In the genomic region with DNA sequence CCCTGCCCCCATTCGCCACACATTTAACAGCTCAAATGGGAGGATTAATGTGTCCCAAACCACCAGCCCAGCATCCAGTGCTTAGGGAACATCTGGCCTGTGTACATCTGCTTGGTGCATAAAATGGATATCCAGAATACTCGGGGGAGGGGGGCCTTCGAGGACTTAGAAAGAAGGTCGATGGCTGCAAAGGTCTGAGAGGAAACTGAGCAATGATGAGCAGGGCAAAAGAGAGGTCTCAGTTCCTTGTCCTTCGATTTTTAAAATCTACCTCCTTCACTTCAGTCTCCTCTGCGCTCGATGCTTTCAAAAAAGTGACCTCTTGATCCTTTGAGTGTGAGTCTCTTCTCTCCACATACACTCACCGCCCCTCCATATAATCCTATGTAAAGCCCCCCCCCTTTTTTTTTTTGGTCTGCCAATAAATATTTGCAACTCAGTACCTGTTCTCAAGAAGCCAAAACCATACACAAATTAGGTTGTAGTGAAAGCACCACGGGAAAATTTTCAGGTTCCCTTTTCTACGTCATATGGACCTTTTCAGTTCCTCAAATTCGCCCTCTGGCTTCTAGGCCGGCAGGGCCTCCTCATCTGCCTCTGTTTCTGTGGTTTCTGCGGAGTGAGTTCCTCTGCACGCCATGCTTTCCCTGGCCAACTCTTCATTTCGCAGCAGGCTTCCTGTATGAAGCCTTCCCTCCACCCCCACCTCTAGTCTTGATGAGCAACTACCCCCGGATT, we compare ENCODE assay signal across 8 mouse cellular contexts. TPM values are rescaled to one million over a fixed set of nuclear protein-coding genes. Genes with fewer than 3 reads are reported as not detected.
DNase-seq lines count a peak whose midpoint lies in the region; ATAC-seq and TF ChIP-seq lines count a peak whose summit lies in the region.

No protein-coding gene starts in this region.

- TF ChIP-seq CTCF in gastrocnemius, adult 2 months (IDR thresholded peaks at IDR 0.05) = no peak

- H3K27me3 ChIP-seq in hindbrain, embryonic 14.5 days (ENCODE audit: control insufficient read depth, insufficient read depth, low read length) = no peaks in the 10 kb centered on the region
- no peaks in the 10 kb centered on the region for H3K27me3 ChIP-seq in stomach, embryonic 14.5 days (ENCODE audit: control insufficient read depth, insufficient read depth, low read length)

- intact Hi-C loops in gastrocnemius, adult 2 months (cut with DNase I) = loop anchor here (5.0 kb wide), 1 partner anchor 69 kb away; the partner anchor contains the start of gene Klhdc3

- H3K4me3 ChIP-seq in gastrocnemius, adult 2 months = peak overlapping the region; percentile 87
- H3K4me3 ChIP-seq in hindbrain, embryonic 14.5 days (replicated peaks; ENCODE audit: low read length) = peak overlapping the region; percentile 62
- peak overlapping the region; percentile 65 for H3K4me3 ChIP-seq in stomach, embryonic 14.5 days (ENCODE audit: low read depth, low read length)

- 0 out of 2 replicates have a peak, but pooled peaks cover 14% of the 10 kb centered on the region for H3K36me3 ChIP-seq in hindbrain, embryonic 14.5 days (replicated peaks; ENCODE audit: control insufficient read depth, insufficient read depth)
- H3K36me3 ChIP-seq in stomach, embryonic 14.5 days (ENCODE audit: control insufficient read depth, insufficient read depth, low read length) = 0 out of 2 replicates have a peak, but pooled peaks cover 6% of the 10 kb centered on the region

- peaks cover 17% of the 10 kb centered on the region for H3K4me1 ChIP-seq in hindbrain, embryonic 14.5 days (replicated peaks; ENCODE audit: control insufficient read depth, insufficient read depth, low read length)
- no peaks in the 10 kb centered on the region for H3K4me1 ChIP-seq in stomach, embryonic 14.5 days (ENCODE audit: control insufficient read depth, insufficient read depth, low read length)

- 27% methylated on average over 16 of the region's 16 CpGs for WGBS in hindbrain, embryonic 14.5 days
- 17% methylated on average over 16 of the region's 16 CpGs for WGBS in stomach, embryonic 14.5 days

- peak overlapping the region; percentile 75 for H3K4me2 ChIP-seq in hindbrain, embryonic 14.5 days (replicated peaks)
- peak overlapping the region; percentile 56 for H3K4me2 ChIP-seq in stomach, embryonic 14.5 days (replicated peaks; ENCODE audit: low read depth, low read length)

- peak overlapping the region; percentile 91 for H3K27ac ChIP-seq in gastrocnemius, adult 2 months
- peak overlapping the region; percentile 81 for H3K27ac ChIP-seq in hindbrain, embryonic 14.5 days
- peak overlapping the region; percentile 88 for H3K27ac ChIP-seq in stomach, embryonic 14.5 days (ENCODE audit: low read length)

- H3K9ac ChIP-seq in hindbrain, embryonic 14.5 days = peak overlapping the region; percentile 74
- peak overlapping the region; percentile 22 for H3K9ac ChIP-seq in stomach, embryonic 14.5 days (replicated peaks; ENCODE audit: low read depth, low read length)

- H3K9me3 ChIP-seq in hindbrain, embryonic 14.5 days (ENCODE audit: control insufficient read depth, low read length) = no peaks in the 10 kb centered on the region
- H3K9me3 ChIP-seq in stomach, embryonic 14.5 days (ENCODE audit: control insufficient read depth, low read depth, low read length) = no peaks in the 10 kb centered on the region

- no peak; the same call in 1 of the 2 replicates for ATAC-seq in hindbrain, embryonic 14.5 days (ENCODE audit: low FRiP score)
- no peak; the same call in 1 of the 2 replicates for ATAC-seq in stomach, embryonic 14.5 days (ENCODE audit: insufficient number of reproducible peaks, insufficient read depth, low FRiP score, low read depth)

- DNase-seq in gastrocnemius, adult 2 months = no peak
- DNase-seq in gastrocnemius, postnatal 4 days (ENCODE audit: low spot score in 2 of 2) = no peak
- DNase-seq in 416B (ENCODE audit: low read depth) = peak; percentile 95
- peak; percentile 65 for DNase-seq in c-Kit-positive CD71-negative TER-119-negative erythroid progenitor cells, embryonic 14.5 days (ENCODE audit: low read depth)
- no peak for DNase-seq in hindbrain, embryonic 14.5 days (ENCODE audit: low spot score)
- DNase-seq in lung, postnatal 25 days (ENCODE audit: low spot score) = peak; percentile 80
- DNase-seq in urinary bladder, adult 2 months (ENCODE audit: low spot score) = no peak

RNA-seq across cellular contexts. Expression of gene Cnpy3, which starts 0.8 kb away (rescaled TPM):
- total RNA-seq in gastrocnemius, adult 2 months (2021) = 1 to 10 TPM; 8.3 to 9.3 TPM
- total RNA-seq in gastrocnemius, postnatal 4 days (2021) = 10 to 100 TPM; 26.4 to 27.8 TPM
- polyA plus RNA-seq in hindbrain, embryonic 14.5 days (2014; fragmentation: Nextera tagmentation; extraction: Ambion mirVana) = 60.0 and 60.4 TPM in 2 replicates
- 68.3 and 68.4 TPM in 2 replicates for polyA plus RNA-seq in stomach, embryonic 14.5 days (2014; fragmentation: Nextera tagmentation; extraction: Ambion mirVana)
- 64.3 and 66.7 TPM in 2 replicates for polyA plus RNA-seq in urinary bladder, adult 2 months (2012; rRNA removed)

RNA-seq across cellular contexts. Expression of gene Ptcra, which starts 12.3 kb away (rescaled TPM):
- total RNA-seq in gastrocnemius, adult 2 months (2021) = not detected
- not detected for total RNA-seq in gastrocnemius, postnatal 4 days (2021)
- 0.21 and 0.35 TPM in 2 replicates for polyA plus RNA-seq in hindbrain, embryonic 14.5 days (2014; fragmentation: Nextera tagmentation; extraction: Ambion mirVana)
- polyA plus RNA-seq in stomach, embryonic 14.5 days (2014; fragmentation: Nextera tagmentation; extraction: Ambion mirVana) = 0.59 and 0.77 TPM in 2 replicates
- 0.06 TPM in 1 of 2 replicates, not detected in the other for polyA plus RNA-seq in urinary bladder, adult 2 months (2012; rRNA removed)

RNA-seq across cellular contexts. Expression of gene 2310039H08Rik, which starts 21.2 kb away (rescaled TPM):
- 10 to 100 TPM; 31.3 to 33.2 TPM for total RNA-seq in gastrocnemius, adult 2 months (2021)
- total RNA-seq in gastrocnemius, postnatal 4 days (2021) = 10 to 100 TPM; 34.7 to 43.2 TPM
- polyA plus RNA-seq in hindbrain, embryonic 14.5 days (2014; fragmentation: Nextera tagmentation; extraction: Ambion mirVana) = 54.1 and 68.5 TPM in 2 replicates
- 79.1 and 84.9 TPM in 2 replicates for polyA plus RNA-seq in stomach, embryonic 14.5 days (2014; fragmentation: Nextera tagmentation; extraction: Ambion mirVana)
- 38.8 and 48.8 TPM in 2 replicates for polyA plus RNA-seq in urinary bladder, adult 2 months (2012; rRNA removed)

RNA-seq across cellular contexts. Expression of gene Gnmt, which starts 22.3 kb away (rescaled TPM):
- 1 to 10 TPM; 1.7 to 4.8 TPM for total RNA-seq in gastrocnemius, adult 2 months (2021)
- under 1 TPM; 0.44 to 0.52 TPM for total RNA-seq in gastrocnemius, postnatal 4 days (2021)
- 0.88 and 1.1 TPM in 2 replicates for polyA plus RNA-seq in hindbrain, embryonic 14.5 days (2014; fragmentation: Nextera tagmentation; extraction: Ambion mirVana)
- 0.33 and 0.67 TPM in 2 replicates for polyA plus RNA-seq in stomach, embryonic 14.5 days (2014; fragmentation: Nextera tagmentation; extraction: Ambion mirVana)
- 0.78 and 1.2 TPM in 2 replicates for polyA plus RNA-seq in urinary bladder, adult 2 months (2012; rRNA removed)

RNA-seq across cellular contexts. Expression of gene Rpl7l1, which starts 31.2 kb away (rescaled TPM):
- total RNA-seq in gastrocnemius, adult 2 months (2021) = 10 to 100 TPM; 34.9 to 55.9 TPM
- 10 to 100 TPM; 71.1 to 76.2 TPM for total RNA-seq in gastrocnemius, postnatal 4 days (2021)
- 73.8 and 81.9 TPM in 2 replicates for polyA plus RNA-seq in hindbrain, embryonic 14.5 days (2014; fragmentation: Nextera tagmentation; extraction: Ambion mirVana)
- polyA plus RNA-seq in stomach, embryonic 14.5 days (2014; fragmentation: Nextera tagmentation; extraction: Ambion mirVana) = 139 and 149 TPM in 2 replicates
- 66.8 and 70.0 TPM in 2 replicates for polyA plus RNA-seq in urinary bladder, adult 2 months (2012; rRNA removed)

Comparison
In these comparisons a context has a peak if more than half of its experiments do, and no peak if none do; other contexts are left out.
1. DNase-seq: peak in 416B (single experiment), c-Kit-positive CD71-negative TER-119-negative erythroid progenitor cells, embryonic 14.5 days (single experiment) and lung, postnatal 25 days (single experiment); none in gastrocnemius, adult 2 months (single experiment), gastrocnemius, postnatal 4 days (0 of 2), hindbrain, embryonic 14.5 days (single experiment) and urinary bladder, adult 2 months (single experiment).
2. Peak in every context shown above with its lines, with median percentiles within 50 percentile points of each other: H3K27ac ChIP-seq and H3K4me3 ChIP-seq.